Mouse (Mus musculus) kidney, postnatal 36 days (tissue): ENCODE data around the gene Fbxo33.
"Not testable (repeated sequence)": the region's sequence is repeated elsewhere in the genome, so short reads cannot be mapped to it uniquely, and the experiment has no call there.

Experiments used
- DNase-seq, 2 experiments: peaks; one replicate each; pipeline ENCODE4 v3.0.0; 2021 to 2022; ENCODE audit warnings: mixed read lengths in 2 of 2

Gene Fbxo33

DNA sequence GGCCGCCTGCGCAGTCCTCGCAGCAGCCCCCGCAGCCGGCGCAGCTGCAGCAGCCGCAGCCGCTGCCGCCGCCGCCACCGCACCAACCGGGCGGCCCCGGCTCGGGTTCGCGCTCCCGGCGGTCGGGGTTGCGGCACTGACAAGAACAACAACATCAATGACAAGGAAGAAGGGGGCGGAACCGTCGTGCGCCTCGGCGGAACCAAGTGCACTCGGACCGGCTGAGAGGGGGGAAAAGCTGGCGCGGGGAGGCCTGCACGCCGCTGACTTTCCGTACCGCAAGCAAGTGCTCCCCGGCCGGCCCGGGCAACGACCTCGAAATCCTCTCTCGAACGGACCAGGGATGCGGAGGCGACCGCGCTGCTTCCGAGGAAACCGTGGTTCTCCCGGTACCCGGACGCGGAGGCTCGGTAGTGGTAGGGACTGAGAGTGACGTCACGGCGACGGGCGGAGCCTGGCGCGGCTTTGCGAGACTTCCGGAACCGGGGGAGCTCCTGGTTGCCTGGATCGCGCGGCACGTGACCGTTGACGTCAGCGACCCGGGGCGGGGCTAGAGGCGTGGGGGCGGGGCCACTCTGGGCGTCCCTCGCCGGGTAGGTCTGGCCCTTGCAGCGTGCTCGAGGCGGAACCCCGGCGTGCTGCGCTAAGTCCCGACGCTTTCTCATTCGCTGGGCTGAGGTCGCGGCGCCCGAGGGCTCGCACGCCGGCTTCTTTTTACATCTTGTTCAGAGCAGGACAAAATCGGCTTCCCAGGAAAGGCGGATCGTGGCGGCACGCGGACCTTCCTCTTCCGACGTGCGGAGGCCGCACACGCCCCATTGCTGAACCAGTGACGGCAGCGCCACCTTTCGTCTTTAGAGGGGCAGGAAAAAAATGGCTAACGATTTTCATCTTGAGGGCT lies at the start of gene Fbxo33:
Gene Fbxo33 (minus strand): TSS at position 401 of the 901 bp plus-strand sequence.
- DNase-seq: peak; percentile 97 to 98

DNA sequence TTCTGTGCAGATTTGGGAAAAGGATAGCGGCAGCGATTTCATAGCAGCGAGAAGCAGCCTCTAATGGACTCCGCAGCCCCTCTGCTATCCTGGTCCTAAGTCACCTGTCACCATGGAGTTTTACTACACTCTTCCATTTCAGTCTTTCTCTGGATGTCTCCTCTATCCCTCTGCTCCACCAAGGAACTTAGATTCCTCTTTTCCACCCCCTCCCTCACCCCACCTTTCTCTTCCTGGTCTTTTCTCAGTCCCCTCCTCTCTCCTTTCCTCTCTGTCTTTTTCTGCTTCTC lies 46.4 kb upstream of the Fbxo33 start:
- DNase-seq: no peak

DNA sequence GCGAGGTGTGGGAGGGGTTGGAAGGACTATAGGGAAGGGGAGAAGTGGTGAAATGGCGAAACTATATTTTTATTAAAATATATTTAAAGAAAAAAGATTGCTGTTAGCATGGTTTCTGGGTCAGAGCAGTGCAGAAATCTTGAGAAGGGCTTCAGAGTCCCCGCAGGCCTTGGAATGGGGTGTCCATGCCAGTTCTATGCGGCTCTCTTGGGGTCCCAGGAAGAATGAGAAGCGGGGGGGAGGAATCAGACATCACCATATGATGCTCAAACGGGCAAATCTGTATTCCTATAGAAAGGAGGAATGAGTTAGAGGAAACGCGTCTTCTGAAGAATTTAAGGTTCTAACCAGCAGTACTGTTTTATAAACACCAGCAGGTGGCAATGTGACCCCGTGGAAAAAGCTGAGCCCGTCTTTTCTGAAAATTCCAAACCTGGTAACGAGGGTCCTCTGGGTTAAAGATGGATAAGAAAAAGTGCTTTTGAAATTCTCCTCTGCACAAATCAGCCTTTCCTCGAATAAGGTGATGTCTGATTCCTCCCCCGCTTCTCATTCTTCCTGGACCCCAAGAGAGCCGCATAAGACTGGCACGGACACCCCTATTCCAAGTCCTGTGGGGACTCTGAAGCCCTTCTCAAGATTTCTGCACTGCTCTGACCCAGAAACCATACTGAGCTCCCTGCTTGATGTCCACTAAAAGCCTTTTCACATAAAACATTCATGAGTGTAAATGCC lies 45.8 kb upstream of the Fbxo33 start:
- peak in 1 of 2 experiments; percentile 30 for DNase-seq

DNA sequence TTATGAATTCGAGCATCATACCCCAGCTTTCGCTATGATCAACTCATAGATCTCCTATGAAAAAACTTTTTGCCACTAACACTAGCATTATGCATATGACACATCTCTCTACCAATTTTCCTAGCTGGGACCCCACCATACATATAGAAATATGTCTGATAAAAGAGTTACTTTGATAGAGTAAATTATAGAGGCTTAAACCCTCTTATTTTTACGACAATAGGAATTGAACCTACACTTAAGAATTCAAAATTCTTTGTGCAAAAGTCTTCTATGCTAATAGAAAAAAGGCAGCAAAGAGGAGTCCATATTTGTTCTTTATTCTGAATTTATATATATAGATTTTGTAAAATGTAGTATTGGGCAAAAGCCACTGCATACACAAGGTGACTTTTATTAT lies 43.3 kb upstream of the Fbxo33 start:
- DNase-seq: no peak

DNA sequence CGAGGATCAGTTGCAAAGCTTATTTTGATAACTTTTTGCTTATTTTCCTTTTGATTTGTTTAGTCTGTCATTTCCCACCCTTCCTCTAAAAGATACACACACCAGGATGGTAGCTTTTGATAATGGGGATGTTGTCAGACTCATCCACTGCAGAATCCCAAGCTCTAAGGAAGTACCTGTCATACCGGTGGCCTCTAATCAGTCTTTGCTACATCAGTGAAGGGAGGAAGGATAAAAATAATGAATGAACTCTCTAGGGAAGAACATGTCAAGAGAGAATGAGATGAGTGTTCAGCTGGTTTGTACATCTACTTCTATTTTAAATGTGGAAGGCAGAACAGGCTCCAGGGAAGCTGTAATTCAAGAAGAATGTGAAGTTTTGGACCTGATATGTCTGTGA lies 41.3 kb upstream of the Fbxo33 start:
- no peak for DNase-seq

DNA sequence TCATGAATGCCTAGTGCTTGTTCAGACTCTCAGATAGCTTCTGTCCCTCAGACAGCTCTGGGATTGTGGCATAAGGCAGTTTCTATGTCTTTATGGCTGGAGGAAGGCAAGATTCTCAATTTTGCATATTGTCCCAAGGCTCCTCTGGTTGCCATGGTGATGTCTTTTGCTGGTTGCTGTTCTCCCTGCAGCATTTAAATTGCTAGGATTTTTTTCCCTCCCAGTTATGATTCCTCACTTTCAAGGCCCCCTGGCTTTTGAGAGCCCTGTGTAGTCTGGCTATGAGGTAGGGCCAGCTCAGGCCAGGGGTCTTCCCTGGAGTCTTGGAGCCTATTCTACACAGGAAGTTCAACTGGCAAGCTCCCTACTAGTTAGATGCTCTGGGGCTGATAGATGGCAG lies 40.8 kb upstream of the Fbxo33 start:
- DNase-seq: no peak

DNA sequence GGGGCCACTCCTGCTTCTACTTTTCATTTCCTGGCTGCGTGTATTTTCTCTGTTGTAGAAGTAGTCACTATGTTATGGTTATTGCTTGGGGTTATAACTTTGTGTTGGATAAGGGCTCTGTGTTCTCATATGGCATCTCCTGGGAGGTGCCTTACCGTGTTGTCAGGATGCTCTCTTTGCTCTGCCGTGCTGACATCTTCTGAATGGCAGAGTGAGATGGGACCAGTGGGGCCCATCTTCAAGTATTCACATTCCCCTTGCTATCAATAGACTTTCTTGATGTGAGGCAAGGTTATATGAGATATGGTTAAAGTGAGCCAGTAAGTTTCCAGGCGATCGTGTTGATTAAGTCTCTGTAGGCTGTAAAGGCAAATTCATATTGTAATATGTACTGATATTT lies 39.5 kb upstream of the Fbxo33 start:
- no peak for DNase-seq

DNA sequence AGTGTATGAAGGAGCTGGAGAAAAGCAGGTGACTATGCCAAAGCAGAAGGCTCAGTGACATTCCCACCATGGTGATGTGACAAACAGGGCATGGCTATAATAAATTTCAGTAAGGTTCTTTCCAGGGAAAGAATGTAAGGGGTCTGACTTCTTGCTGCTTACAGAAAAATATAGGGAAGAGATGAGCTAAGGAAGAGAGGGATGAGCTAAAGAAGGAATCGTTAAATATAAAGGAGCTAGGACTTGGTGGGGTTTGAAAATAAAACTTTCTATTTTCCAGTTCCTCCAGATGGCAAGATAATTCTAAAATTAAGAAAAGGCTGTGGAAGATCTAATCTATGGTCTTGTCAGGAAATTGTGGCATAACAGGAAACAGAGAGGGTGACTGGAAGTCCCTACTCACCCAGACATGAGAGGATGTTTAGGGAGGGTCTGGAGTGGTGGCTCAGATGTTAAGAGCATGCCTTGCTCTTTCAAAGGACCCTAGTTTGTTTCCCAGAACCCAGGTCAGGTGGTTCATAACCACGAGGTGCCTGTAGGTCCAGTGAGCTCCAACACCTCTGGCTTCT lies 30.8 kb upstream of the Fbxo33 start:
- no peak for DNase-seq

DNA sequence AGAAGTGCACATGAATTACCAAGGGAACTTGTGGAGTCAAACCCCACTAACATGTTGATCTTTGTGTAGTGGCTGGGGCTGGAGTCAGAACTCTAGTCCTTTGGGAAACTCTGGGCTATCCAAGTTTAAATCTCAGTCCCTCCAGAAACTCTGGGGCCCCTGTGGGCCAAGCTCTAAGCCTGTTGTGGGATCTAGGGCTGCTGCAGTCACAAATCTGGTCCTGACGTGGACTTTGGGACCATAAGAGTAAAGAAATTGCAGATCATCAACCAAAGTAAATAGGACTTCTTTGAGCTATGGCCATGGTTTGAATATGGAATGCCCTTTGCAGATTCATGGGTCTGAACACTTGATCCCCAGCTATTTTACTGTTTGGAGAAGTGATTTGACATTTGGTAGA lies 29.4 kb upstream of the Fbxo33 start:
- DNase-seq: no peak

DNA sequence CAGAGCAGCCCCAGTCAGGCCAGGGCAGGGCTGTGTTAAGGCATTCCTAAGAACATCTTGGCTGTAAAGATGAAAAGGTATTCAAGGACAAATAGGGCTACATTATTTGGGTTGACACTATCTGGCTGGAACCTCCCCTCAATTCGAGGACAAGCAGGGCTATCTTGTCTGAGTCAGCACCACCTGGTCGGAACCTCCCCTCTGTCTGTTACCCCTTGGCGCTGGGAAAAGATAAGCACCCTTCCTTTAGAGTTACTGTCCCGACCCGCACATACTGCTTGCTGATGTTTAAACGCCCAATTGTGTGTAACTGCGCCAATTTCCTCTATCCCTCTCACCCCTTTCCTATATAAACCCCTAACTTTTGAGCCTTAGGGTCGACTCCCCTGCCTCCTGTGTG lies 21.5 kb upstream of the Fbxo33 start:
- not testable (repeated sequence) for DNase-seq

DNA sequence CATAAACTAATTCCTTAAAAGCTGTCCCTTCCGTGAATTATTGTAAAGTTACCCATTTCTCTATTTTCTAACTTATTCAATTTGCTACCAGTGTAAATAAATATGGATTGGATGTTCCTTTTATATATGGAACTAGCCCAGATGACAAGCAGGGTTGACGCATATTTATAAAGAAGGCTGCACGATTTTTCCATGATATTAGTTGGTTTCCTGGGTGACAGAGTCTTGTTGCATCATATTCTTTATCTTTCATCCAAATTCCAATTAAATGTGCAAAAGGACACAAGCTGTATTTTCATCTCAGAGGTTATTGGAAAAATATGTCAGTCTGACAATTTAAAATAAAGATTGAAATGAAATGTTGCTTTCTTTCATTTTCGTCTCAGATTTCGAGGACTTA lies 18.9 kb upstream of the Fbxo33 start:
- DNase-seq: no peak

DNA sequence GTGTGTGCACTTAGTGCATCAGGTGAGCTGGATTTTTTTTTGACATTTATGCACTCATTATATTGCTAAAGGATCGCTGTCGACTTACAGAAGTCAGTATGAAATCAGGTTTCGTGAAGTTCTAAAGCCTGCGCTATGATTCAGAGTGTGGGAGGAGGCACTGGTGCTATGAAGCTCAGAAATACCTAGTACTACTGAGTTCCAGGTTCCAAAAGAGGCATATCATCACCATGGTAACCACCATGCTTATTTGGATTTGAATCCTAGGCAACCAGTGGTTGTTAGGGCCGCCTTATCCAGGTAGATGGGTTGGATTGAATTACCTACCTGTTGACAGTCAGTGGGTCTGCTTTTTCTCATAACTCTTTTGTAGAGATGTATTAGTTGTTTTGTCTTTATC lies 8.9 kb upstream of the Fbxo33 start:
- no peak for DNase-seq

DNA sequence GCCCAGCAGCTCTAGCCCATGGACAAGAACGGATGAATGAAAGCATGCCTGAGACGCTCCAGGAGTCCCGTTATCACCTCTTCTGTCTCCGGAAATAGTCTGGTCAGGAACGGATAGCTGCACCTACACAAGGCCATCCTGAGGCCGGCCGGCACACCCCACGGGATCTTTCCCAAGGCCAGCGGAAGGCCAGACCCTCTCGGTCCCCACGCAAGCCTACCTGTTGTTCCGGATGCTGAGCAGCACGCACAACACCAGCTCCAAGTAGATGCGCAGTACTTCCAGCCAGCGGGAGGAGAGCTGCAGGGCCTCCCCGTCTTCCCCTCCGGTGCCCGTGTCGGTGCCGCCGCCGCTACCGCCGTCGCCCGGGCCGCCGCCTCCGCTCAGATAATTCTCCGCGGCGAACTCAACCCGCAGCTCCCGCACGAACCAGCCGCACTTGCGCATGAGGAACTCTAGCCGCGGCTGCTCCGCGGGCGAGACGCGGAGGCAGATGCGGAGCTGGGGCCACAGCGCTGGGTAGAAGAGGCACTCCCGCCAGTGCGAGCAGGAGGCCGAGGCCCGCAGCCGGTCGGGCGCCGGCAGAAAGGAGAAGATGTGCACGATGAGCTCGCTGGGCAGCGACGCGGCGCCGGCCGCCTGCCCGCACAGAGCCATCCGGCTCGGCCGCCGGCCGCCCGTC lies 744 bp downstream of the Fbxo33 start:
- DNase-seq: peak in 1 of 2 experiments; percentile 51

DNA sequence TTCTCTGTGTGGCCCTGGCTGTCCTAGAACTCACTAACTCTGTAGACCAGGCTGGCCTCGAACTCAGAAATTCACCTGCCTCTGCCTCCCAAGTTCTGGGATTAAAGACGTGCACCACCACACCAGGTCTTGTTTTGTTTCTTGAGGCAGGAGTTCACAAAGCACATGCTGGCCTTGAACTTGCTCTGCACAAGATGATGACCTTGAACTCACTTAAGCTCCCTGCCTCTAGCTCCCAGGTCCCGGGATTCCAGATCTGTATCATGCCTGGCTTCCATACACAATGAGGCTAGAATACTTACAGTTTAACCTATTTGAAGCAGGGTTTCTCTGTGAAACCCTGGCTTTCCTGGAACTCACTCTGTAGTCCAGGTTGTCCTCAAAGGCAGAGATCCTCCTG lies 2.2 kb downstream of the Fbxo33 start:
- no peak for DNase-seq

DNA sequence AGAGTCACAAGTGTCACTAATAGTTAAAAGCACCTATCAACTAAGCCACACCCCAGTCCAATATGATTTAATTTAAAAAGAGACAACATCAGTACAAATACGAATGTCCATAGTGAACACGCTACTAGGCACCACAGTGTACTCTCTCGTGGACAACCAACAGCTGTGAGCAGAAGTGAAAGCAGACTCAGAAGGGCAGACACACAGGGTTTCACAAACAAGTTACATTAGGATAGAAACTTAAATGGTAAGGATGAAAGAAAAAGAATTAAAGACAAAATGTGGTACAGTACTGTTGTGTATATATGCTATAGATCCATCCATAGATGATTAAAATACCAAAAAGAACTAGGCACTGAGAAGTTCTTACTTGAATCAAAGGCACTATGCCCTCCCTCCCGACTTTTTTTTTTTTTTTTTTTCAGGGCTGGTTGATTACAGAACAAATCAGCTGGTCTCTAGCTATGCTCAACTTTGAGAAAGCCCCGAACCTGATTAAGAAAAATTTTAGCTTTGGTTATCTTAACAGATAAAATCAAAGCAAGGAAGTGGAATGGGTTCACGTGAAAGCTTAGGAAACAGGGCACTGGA lies 2.8 kb downstream of the Fbxo33 start:
- no peak for DNase-seq

DNA sequence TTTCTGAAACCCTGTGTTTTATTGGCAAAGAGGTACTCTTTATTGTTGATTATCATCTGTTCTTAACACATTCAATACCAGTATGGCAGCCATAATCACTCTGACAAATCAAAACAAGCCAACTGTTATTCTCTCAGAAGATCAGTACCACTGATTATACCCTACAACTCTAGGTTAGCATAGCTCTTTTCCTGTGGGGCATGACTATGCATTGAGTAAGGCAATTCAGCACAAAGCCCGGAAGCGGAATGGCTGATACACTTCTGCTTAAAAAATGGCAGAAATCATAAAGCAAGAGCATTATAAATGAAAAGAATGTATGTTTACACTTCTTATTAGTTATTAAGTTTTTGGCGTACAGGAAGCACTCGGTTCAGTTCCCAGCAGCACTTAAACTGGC lies 3.3 kb downstream of the Fbxo33 start:
- DNase-seq: no peak

DNA sequence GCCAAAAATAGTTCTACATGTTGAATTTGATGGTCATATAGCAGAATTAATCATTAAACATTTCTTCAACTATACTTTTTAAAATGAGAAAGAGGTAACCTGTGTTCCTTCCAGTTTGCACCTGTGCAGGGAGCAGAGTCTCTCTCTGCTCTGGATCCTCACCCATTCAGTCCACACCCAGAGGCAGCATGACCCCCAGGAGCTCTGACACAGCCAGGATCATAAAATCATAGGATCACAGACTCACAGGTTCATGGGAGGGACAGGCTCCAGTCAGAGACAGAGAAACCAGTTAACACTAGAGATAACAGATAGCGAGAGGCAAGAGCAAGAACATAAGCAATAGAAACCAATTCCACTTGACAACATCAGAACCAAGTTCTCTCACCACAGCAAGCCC lies 11.7 kb downstream of the Fbxo33 start:
- no peak for DNase-seq

DNA sequence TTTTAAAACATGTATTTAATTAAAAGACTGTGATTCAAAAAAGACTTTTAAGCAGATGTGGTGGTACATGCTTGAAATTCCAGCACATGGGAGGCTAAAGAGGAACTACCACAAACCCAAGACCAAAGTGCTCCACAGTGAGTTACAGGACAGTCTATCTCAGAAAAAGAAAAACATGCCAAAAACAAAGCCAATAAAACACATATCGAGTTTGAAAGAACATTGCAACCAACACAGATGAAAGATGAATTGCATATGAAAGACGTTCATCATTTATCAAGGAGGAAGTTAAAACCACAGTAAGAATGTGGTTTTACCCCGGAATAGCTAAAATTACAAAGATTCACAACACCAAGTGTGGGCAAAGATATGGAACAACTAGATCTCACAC lies 12.5 kb downstream of the Fbxo33 start:
- no peak for DNase-seq

DNA sequence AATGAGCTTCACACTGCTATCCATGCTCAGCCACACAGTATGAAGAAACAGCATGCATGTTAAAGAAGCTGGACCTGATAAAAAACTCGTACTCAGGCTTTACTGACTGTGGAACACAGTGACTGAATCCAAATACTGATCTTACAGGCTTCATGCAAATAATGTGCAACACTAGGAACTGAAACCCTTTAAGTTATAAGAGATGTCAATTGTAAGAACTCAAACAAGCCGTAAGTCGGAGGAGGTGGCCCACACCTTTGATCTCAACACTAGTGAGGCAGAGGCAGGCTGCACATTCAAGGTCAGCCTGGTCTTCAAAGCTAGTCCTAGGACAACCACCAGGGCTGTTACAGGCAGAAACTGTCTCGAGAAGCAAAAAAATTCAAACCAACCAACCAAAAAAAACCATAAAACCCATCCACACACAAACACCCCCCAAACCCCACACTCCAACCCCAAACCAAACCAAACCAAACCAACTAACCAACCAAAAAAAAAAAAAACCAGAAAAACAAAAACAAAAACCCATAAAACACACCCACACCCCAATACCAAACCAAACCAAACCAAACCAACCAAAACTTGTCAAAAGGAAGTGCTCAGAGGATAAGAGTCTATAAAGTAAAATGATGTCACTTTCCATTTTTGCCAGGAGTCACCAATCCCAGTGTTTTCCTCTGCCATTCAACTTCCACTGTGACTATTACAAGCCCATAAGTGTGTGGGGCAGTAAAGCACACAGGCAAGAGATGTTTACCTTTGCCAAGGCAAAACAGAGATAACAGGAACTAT lies 13.1 kb downstream of the Fbxo33 start:
- DNase-seq: no peak

DNA sequence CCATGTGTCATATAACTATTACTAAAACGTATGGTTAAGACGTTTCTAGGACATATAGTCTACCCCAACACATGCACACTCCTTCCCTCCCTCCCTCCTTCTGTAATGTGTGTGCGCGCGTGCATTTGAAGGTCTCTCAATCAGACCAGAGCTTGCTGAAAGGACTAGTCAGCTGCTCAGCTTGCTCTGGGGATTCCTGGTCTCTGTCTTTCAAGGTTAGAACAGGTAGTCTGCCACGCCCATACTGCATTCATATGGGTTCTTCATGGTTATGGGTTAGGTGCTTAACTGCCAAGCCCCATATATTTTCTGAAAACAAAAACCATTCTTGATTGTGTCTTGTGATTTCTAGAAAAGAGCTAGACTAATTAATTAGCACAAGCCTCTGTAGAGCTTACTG lies 14.0 kb downstream of the Fbxo33 start:
- no peak for DNase-seq

DNA sequence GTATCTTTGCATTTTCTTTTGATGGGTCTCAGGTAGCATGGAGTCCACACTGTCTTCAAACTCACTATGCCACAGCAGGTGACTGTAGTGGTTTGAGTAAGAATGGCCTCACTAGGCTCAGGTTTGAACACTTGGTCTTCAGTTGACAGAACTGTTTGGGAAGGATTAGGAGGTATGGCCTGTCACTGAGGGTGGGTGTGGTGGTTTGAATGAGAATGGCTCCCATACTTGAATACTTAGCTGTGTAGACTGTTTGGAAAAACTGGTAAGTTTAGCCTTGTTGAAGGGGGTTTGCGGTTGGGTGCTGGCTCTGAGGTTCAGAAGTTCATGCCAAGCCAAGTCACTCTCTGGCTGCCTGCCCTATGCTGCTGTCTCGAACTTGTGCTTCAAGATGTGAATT lies 20.2 kb downstream of the Fbxo33 start:
- no peak for DNase-seq

DNA sequence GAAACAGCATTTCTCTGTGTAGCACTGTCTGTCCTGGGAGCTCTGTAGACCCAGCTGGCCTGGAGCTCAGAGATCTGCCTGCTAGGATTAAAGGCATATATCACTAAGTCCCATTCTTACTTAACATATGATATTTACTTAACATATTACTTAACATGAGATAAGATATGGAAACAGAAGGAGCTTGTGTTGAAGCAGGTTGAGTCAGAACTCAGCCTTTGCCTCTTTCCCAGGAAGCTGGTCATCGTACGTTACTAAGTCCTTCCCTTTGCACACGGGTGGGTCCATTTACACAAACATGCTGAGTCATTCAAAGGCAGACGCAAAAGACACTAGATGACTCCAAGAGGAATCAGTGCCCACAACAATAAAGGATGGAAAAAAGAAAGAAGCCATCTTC lies 20.8 kb downstream of the Fbxo33 start:
- no peak for DNase-seq
